Mouse (Mus musculus): ENCODE data around the gene Phldb2.

GRCm38 (mm10) chr16:45761425-45761824 is 192.0 kb downstream of the Phldb2 start:
- TF ChIP-seq CTCF (IDR thresholded peaks at IDR 0.05; ENCODE audit: low read depth, low read length): no peak
- no peak for TF ChIP-seq GATA1 (IDR thresholded peaks at IDR 0.05; ENCODE audit: borderline replicate concordance, low read length)
